Mouse (Mus musculus): ENCODE data around the gene Celf2. TPM values are rescaled to one million over a fixed set of nuclear protein-coding genes. Genes with fewer than 3 reads are reported as not detected.
A peak's percentile ranks its signal among the peaks of the same experiment; 100 is the strongest.
"Not testable (repeated sequence)": the region's sequence is repeated elsewhere in the genome, so short reads cannot be mapped to it uniquely, and the experiment has no call there.

The Celf2 gene
- total RNA-seq, 2 experiments from 2014 or later = 67.2 to 76.9 TPM

- no peak for DNase-seq
These were observed 923.2 kb downstream of the Celf2 start for GRCm38 (mm10) chr2:6586122-6586681.

GRCm38 (mm10) chr2:6585069-6585754 is 924.2 kb downstream of the Celf2 start:
- DNase-seq = no peak

GRCm38 (mm10) chr2:6582711-6583110 is 926.7 kb downstream of the Celf2 start:
- DNase-seq = no peak

GRCm38 (mm10) chr2:6580066-6580465 is 929.3 kb downstream of the Celf2 start:
- DNase-seq = no peak

GRCm38 (mm10) chr2:6575316-6575715 is 934.0 kb downstream of the Celf2 start:
- DNase-seq = not testable (repeated sequence)

GRCm38 (mm10) chr2:6573640-6574039 is 935.7 kb downstream of the Celf2 start:
- no peak for DNase-seq

- no peak for DNase-seq
These were observed 936.4 kb downstream of the Celf2 start for GRCm38 (mm10) chr2:6572976-6573375.

- no peak for DNase-seq
These were observed 940.3 kb downstream of the Celf2 start for GRCm38 (mm10) chr2:6569040-6569542.

GRCm38 (mm10) chr2:6565175-6565574 is 944.2 kb downstream of the Celf2 start:
- DNase-seq = no peak

- no peak for DNase-seq
These were observed 948.0 kb downstream of the Celf2 start for GRCm38 (mm10) chr2:6561337-6561736.

GRCm38 (mm10) chr2:6560802-6561201 is 948.6 kb downstream of the Celf2 start:
- DNase-seq = no peak

- DNase-seq = no peak
These were observed 949.8 kb downstream of the Celf2 start for GRCm38 (mm10) chr2:6559581-6559980.

GRCm38 (mm10) chr2:6558303-6559254 is 950.8 kb downstream of the Celf2 start:
- DNase-seq = no peak

- no peak for DNase-seq
These were observed 951.6 kb downstream of the Celf2 start for GRCm38 (mm10) chr2:6557749-6558148.

- no peak for DNase-seq
These were observed 952.5 kb downstream of the Celf2 start for GRCm38 (mm10) chr2:6556913-6557312.

- no peak for DNase-seq
These were observed 955.7 kb downstream of the Celf2 start for GRCm38 (mm10) chr2:6553656-6554055.

GRCm38 (mm10) chr2:6549251-6549650 is 960.1 kb downstream of the Celf2 start:
- no peak for DNase-seq

- DNase-seq = no peak
These were observed 962.2 kb downstream of the Celf2 start for GRCm38 (mm10) chr2:6547139-6547664.

GRCm38 (mm10) chr2:6546462-6547138 is 962.8 kb downstream of the Celf2 start:
- no peak for DNase-seq

GRCm38 (mm10) chr2:6545127-6545931 is 964.0 kb downstream of the Celf2 start:
- DNase-seq = peak; percentile 62

- no peak for DNase-seq
These were observed 965.7 kb downstream of the Celf2 start for GRCm38 (mm10) chr2:6543650-6544049.

Measured in adrenal gland, postnatal 10 days (tissue).